Mouse (Mus musculus) retina, adult 2 months (tissue): ENCODE measurements around the gene Map2k4.

ENCODE experiments used
- DNase-seq: peaks from one replicate; pipeline ENCODE4 v3.0.0-alpha.2; 2012; ENCODE audit warnings: low read depth, low spot score

Map2k4 gene

GRCm38 (mm10) chr11:65712754-65713306 is 75.3 kb downstream of the Map2k4 start:
- no peak for DNase-seq

- DNase-seq = no peak
These were observed 81.3 kb downstream of the Map2k4 start for GRCm38 (mm10) chr11:65706784-65707183.

DNA sequence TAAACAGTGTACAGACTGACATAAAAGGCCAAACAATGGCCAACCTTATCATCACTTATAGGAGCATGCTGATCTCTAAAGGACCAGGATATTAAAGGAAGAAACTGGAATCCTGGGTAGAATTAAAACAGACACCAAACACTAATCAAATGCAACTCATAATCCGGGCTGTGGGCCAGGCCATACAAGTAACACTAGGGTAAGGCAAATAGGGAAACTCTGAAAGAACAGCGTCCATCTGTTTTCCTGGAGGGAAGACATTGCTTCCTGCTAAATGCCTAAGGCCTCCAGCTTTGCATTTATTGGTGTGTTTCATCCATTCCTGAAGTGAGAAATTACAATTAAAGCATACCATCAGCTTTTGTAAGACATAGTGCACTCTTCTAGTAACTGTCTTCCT is 81.9 kb downstream of the Map2k4 start:
- no peak for DNase-seq

DNA sequence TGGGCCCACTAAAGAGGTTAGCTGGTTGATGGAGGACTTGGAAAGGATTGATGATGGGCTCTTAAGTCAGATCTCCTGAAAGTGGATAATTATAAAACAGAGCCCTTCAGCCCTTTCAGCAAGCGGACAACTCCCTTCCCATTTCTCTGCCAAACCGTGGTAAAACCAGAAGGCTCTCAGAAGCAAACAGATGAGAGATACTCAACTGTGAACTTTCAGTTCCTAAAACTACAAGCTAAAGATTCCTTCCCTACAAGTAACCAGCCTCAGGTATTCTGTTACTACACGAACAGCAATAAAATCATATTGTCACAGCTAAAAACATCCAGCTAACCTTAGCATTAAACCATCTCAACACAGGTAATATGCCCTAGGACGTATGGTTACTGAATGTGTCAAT is 83.2 kb downstream of the Map2k4 start:
- no peak for DNase-seq

- DNase-seq = no peak
These were observed 109.2 kb downstream of the Map2k4 start for GRCm38 (mm10) chr11:65678824-65679402.

DNA sequence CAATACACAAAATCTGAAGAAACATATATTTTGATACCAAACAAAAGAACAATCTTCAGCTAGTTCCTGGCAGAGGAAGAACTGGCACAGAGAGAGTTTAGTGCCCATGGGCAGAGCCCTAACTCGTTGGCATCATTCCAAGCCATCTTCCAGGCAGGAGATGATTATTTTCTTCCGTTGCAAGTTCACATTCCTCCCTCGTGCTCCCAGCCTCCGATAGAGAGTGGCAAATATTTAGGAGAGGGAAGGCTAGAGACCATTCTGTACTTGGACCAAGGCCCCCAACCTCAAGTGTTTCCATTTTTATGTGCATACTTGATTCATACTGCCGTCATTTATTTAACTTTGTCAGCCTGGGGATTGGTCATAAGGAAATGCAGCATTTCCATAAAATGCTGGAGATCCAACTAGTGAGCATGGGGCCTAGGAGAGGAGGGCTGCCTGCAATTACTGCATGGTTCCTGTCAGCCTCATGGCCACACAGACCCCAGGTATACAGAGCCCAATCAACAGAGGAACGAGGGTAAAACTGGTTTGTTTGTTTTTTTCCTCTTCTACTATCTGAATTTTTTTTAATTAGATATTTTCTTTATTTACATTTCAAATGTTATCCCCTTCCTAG is 120.6 kb downstream of the Map2k4 start:
- no peak for DNase-seq

DNA sequence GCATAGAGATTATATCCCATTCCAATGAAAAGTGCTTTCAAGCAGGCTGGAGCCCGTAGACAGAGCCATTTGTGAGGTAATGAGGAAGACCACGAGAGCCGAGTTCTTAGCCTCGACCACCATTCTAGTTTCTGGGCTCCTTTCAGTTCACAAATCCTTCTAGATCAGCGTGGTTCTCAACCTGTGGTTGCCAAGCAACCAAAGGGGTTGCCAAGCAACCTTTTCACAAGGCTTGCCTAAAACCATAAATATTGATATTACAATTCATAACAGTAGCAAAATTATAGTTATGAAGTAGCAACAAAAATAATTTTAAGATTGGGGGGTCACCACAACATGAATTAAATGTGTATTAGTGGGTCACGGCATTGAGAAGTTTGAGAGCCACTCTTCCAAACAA is 123.2 kb downstream of the Map2k4 start:
- no peak for DNase-seq

GRCm38 (mm10) chr11:65661790-65662522 is 126.1 kb downstream of the Map2k4 start:
- no peak for DNase-seq

- no peak for DNase-seq
These were observed 134.2 kb downstream of the Map2k4 start for GRCm38 (mm10) chr11:65653932-65654331.

DNA sequence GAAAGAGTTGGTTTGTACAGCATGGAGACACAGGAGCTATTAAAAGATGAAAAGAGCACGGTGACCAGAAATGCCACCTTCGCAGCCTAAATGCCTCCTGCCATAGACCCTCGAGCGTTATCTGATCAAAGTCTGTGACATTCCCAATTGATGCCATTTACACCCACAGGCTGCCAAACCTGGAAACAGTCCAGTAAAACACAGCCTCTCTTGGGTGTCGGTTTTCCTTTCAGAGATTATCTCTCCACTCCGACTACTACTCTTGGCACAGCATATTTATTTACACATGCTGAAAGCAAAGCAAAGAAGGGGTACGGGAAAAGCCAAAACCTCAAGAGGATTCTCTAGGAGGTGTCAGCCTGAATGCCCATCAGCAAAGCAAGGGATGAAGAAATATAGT is 136.7 kb downstream of the Map2k4 start:
- DNase-seq = no peak

DNA sequence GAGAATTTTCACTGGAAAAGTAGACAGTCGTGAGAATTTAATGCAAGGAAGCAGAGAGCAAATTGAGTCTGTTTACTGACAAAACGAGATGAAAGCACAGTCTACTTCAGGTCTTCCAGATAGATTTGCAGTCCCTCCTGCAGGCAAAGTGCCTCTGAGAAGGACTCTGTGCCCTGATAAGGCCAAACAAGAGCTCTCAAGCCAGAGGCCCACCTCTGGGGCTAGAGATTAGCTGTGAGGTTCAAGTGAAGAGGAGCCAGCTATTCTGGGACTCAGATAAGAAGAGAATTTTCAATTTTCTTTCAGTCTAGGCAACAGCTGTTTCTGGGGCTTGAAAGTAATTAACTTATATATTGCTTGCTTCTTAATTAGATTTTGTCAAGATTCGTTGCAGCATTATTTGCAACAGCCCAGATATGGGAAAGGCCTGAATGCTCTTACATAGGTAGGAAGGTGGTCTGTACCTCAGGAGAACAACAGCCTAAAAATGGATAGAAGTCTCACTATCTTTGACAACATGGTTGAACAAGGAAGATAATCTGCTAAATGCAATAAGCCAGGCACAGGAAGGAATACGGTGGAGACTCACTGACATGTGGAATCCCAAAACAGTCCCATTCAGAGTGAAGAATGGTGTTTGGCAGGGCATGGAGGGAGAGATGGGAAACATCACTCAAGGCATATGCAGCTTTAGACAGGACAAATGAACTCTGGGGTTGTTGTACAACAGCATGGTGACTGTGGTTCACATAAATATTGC is 138.0 kb downstream of the Map2k4 start:
- DNase-seq = no peak

DNA sequence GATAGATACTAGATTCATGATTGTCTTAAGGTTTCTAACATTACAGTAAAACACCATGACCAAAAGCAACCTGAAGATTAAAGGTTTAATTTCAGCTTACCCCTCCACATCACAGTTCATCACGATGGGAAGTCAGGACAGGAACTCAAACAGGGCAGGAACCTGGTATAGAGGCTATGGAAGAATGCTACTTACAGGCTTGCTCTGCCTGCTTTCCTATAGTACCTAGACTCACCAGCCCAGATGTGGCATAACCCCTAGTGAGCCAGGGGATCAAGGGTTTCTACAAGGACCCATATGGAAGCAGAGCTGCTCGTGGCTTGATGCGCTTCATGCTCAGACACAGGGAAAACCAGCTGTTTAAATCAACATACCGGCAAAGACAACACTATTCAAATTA is 138.6 kb downstream of the Map2k4 start:
- no peak for DNase-seq

- no peak for DNase-seq
These were observed 141.8 kb downstream of the Map2k4 start for GRCm38 (mm10) chr11:65646314-65646713.

- DNase-seq = no peak
These were observed 143.6 kb downstream of the Map2k4 start for GRCm38 (mm10) chr11:65644539-65644938.

DNA sequence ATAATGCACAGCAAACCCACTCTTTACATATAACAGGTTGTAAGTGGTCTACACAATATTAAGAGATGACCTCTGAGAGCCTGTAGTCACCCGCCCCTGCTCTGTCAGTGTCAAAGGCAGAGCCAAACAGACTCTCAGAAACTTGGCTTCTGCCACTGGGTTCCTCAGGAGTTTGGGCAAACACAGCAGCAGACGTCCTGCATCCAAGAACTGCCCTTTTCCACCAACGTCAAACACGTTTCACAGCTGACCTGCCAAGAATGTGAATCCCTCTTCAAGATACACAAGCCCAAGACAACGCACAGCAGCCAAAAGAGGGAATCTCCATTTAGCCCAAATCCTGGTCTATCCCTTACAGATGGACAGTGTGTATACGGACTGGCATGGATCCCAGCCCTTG is 147.8 kb downstream of the Map2k4 start:
- no peak for DNase-seq
